In genomic region chr14:54528007-54528393, GRCm38 (mm10) we compare ENCODE assay signal across 9 mouse cellular contexts. TPM values are rescaled to one million over a fixed set of nuclear protein-coding genes. Genes with fewer than 3 reads are reported as not detected.
A peak's percentile ranks its signal among the peaks of the same experiment; 100 is the strongest.
DNase-seq lines count a peak whose midpoint lies in the region; ATAC-seq lines count a peak whose summit lies in the region.
"Had no signal": no experiment of that assay in that cellular context is flagged by ENCODE, and none has a peak within 500 bp of the region (broad histone marks: within the 10 kb centered on the region; RNA-seq: fewer than 3 reads in every experiment).

No protein-coding gene starts in this region.

- intact Hi-C loops in gastrocnemius, postnatal 36 days (cut with DNase I): no loop called here

- H3K4me2 ChIP-seq in kidney, embryonic 15.5 days: peak overlapping the region; percentile 68
- H3K4me2 ChIP-seq in hindbrain, embryonic 15.5 days: peak overlapping the region; percentile 60

- no peaks in the 10 kb centered on the region; the same call in 1 of the 2 replicates for H3K27me3 ChIP-seq in kidney, embryonic 15.5 days
- no peaks in the 10 kb centered on the region for H3K27me3 ChIP-seq in hindbrain, embryonic 15.5 days
- H3K27me3 ChIP-seq: Patski had no signal

- no peaks in the 10 kb centered on the region for H3K9me3 ChIP-seq in kidney, embryonic 15.5 days (replicated peaks)
- no peaks in the 10 kb centered on the region for H3K9me3 ChIP-seq in hindbrain, embryonic 15.5 days

- no peaks in the 10 kb centered on the region for H3K36me3 ChIP-seq in kidney, embryonic 15.5 days
- no peaks in the 10 kb centered on the region for H3K36me3 ChIP-seq in hindbrain, embryonic 15.5 days

- 0 out of 2 replicates have a peak, but pooled peaks have one; percentile 35 for ATAC-seq in kidney, embryonic 15.5 days (replicated peaks; ENCODE audit: low FRiP score)
- 0 out of 2 replicates have a peak, but pooled peaks have one; percentile 21 for ATAC-seq in erythroblast, adult 5-6 weeks (replicated peaks; ENCODE audit: low FRiP score, poor library complexity, severe bottlenecking)
- ATAC-seq in hindbrain, embryonic 15.5 days (ENCODE audit: low FRiP score, low read depth): no peak
- ATAC-seq in granulocyte monocyte progenitor cell, adult 5-6 weeks (replicated peaks; ENCODE audit: poor library complexity, severe bottlenecking): no peak

- 0 out of 2 replicates have a peak overlapping the region, but pooled peaks have one; percentile 45 for H3K27ac ChIP-seq in kidney, embryonic 15.5 days
- peak overlapping the region; percentile 76 for H3K27ac ChIP-seq in hindbrain, embryonic 15.5 days (replicated peaks)

- no peak overlapping the region for H3K9ac ChIP-seq in kidney, embryonic 15.5 days
- H3K9ac ChIP-seq in hindbrain, embryonic 15.5 days: no peak overlapping the region

- peak overlapping the region; percentile 38; the same call in 1 of the 2 replicates for H3K4me3 ChIP-seq in kidney, embryonic 15.5 days (replicated peaks)
- no peak overlapping the region for H3K4me3 ChIP-seq in hindbrain, embryonic 15.5 days

- H3K4me1 ChIP-seq in kidney, embryonic 15.5 days: peaks cover 17% of the 10 kb centered on the region
- H3K4me1 ChIP-seq in hindbrain, embryonic 15.5 days (replicated peaks): peaks cover 19% of the 10 kb centered on the region

- WGBS in kidney, embryonic 15.5 days: 15% methylated on average over 5 of the region's 5 CpGs
- WGBS in hindbrain, embryonic 15.5 days: 20% methylated on average over 5 of the region's 5 CpGs

- DNase-seq in kidney, adult 8-10 months: no peak
- peak; percentile 29 for DNase-seq in neural tube, embryonic 10.5 days (ENCODE audit: extremely low spot score, low spot score)
- DNase-seq in layer of hippocampus, adult 8-10 months (ENCODE audit: low spot score in 2 of 2): no peak
- DNase-seq in gastrocnemius, postnatal 36 days: no peak

RNA-seq across cellular contexts. Expression of gene Prmt5, which starts 10.7 kb away (rescaled TPM):
- 101 and 104 TPM in 2 replicates for polyA plus RNA-seq in kidney, embryonic 15.5 days (2015; fragmentation: Nextera tagmentation; extraction: Ambion mirVana)
- total RNA-seq in erythroblast, adult 5-6 weeks (2015; ENCODE audit: low replicate concordance): 6.9 and 12.3 TPM in 2 replicates
- total RNA-seq in erythroblast, adult 5-6 weeks (2017; ENCODE audit: low replicate concordance): 5.2 and 9.5 TPM in 2 replicates
- polyA plus RNA-seq in hindbrain, embryonic 15.5 days (2015; fragmentation: Nextera tagmentation; extraction: Ambion mirVana): 89.7 and 101 TPM in 2 replicates
- total RNA-seq in granulocyte monocyte progenitor cell, adult 5-6 weeks (2014; fragmentation: Nextera tagmentation): 69.5 and 89.4 TPM in 2 replicates
- 57.4 and 68.2 TPM in 2 replicates for total RNA-seq in granulocyte monocyte progenitor cell, adult 5-6 weeks (2017)
- total RNA-seq in layer of hippocampus, adult 8-10 months (2022): 10 to 100 TPM; 47.0 to 58.2 (median 51.9) TPM
- total RNA-seq in gastrocnemius, postnatal 36 days (2021): 10 to 100 TPM; 27.7 to 30.7 TPM

RNA-seq across cellular contexts. Expression of gene Haus4, which starts 26.4 kb away (rescaled TPM):
- polyA plus RNA-seq in kidney, embryonic 15.5 days (2015; fragmentation: Nextera tagmentation; extraction: Ambion mirVana): 50.7 and 53.2 TPM in 2 replicates
- total RNA-seq in erythroblast, adult 5-6 weeks (2015; ENCODE audit: low replicate concordance): 13.0 and 30.6 TPM in 2 replicates
- 39.4 and 42.9 TPM in 2 replicates for total RNA-seq in erythroblast, adult 5-6 weeks (2017; ENCODE audit: low replicate concordance)
- 19.0 TPM in 2 replicates for polyA plus RNA-seq in hindbrain, embryonic 15.5 days (2015; fragmentation: Nextera tagmentation; extraction: Ambion mirVana)
- total RNA-seq in granulocyte monocyte progenitor cell, adult 5-6 weeks (2014; fragmentation: Nextera tagmentation): 70.3 and 79.6 TPM in 2 replicates
- total RNA-seq in granulocyte monocyte progenitor cell, adult 5-6 weeks (2017): 85.8 and 93.8 TPM in 2 replicates
- 1 to 10 TPM; 3.6 to 9.7 (median 4.9) TPM for total RNA-seq in layer of hippocampus, adult 8-10 months (2022)
- total RNA-seq in gastrocnemius, postnatal 36 days (2021): 1 to 10 TPM; 3.1 to 3.8 TPM

RNA-seq across cellular contexts. Expression of gene Ajuba, which starts 49.4 kb away (rescaled TPM):
- 45.9 and 50.4 TPM in 2 replicates for polyA plus RNA-seq in kidney, embryonic 15.5 days (2015; fragmentation: Nextera tagmentation; extraction: Ambion mirVana)
- not detected in 2 replicates for total RNA-seq in erythroblast, adult 5-6 weeks (2015; ENCODE audit: low replicate concordance)
- total RNA-seq in erythroblast, adult 5-6 weeks (2017; ENCODE audit: low replicate concordance): 0.85 TPM in 1 of 2 replicates, not detected in the other
- polyA plus RNA-seq in hindbrain, embryonic 15.5 days (2015; fragmentation: Nextera tagmentation; extraction: Ambion mirVana): 8.7 and 9.6 TPM in 2 replicates
- 0.77 and 1.0 TPM in 2 replicates for total RNA-seq in granulocyte monocyte progenitor cell, adult 5-6 weeks (2014; fragmentation: Nextera tagmentation)
- 1.2 and 2.1 TPM in 2 replicates for total RNA-seq in granulocyte monocyte progenitor cell, adult 5-6 weeks (2017)
- total RNA-seq in layer of hippocampus, adult 8-10 months (2022): 1 to 10 TPM; 1.3 to 2.7 (median 1.9) TPM
- total RNA-seq in gastrocnemius, postnatal 36 days (2021): 1 to 10 TPM; 1.8 to 2.1 TPM

RNA-seq across cellular contexts. Expression of gene Rem2, which starts 52.1 kb away (rescaled TPM):
- 6.3 and 6.8 TPM in 2 replicates for polyA plus RNA-seq in kidney, embryonic 15.5 days (2015; fragmentation: Nextera tagmentation; extraction: Ambion mirVana)
- not detected in 2 replicates for total RNA-seq in erythroblast, adult 5-6 weeks (2015; ENCODE audit: low replicate concordance)
- not detected in 2 replicates for total RNA-seq in erythroblast, adult 5-6 weeks (2017; ENCODE audit: low replicate concordance)
- 39.7 and 42.2 TPM in 2 replicates for polyA plus RNA-seq in hindbrain, embryonic 15.5 days (2015; fragmentation: Nextera tagmentation; extraction: Ambion mirVana)
- not detected in 2 replicates for total RNA-seq in granulocyte monocyte progenitor cell, adult 5-6 weeks (2014; fragmentation: Nextera tagmentation)
- total RNA-seq in granulocyte monocyte progenitor cell, adult 5-6 weeks (2017): not detected in 2 replicates
- 10 to 100 TPM; 15.7 to 25.1 (median 18.7) TPM for total RNA-seq in layer of hippocampus, adult 8-10 months (2022)
- total RNA-seq in gastrocnemius, postnatal 36 days (2021): not detected

Comparison
In these comparisons a context has a peak if more than half of its experiments do, and no peak if none do; other contexts are left out.
1. ATAC-seq: peak in kidney, embryonic 15.5 days (single experiment) and erythroblast, adult 5-6 weeks (single experiment); none in hindbrain, embryonic 15.5 days (single experiment) and granulocyte monocyte progenitor cell, adult 5-6 weeks (single experiment).